Mouse (Mus musculus) hindbrain, embryonic 16.5 days (tissue): ENCODE results near the gene Rpl38. TPM values are rescaled to one million over a fixed set of nuclear protein-coding genes. Genes with fewer than 3 reads are reported as not detected.

Experiments used
- ATAC-seq: fragments of 200-750 bp; cut with Nextera tagmentation; 2 replicates; pipeline ENCODE4 v1.8.0; 2017; ENCODE audit warnings: moderate TSS enrichment, moderate library complexity
- H3K27ac ChIP-seq: fragments of 300-500 bp; sonication (generic); 2 replicates; pipeline ENCODE4 v1.5.1; 2014; ENCODE audit warnings: low read depth, mild to moderate bottlenecking, control low read depth, low read length, moderate library complexity
- H3K27me3 ChIP-seq: fragments of 300-500 bp; sonication (generic); replicated peaks from 2 replicates; pipeline ENCODE4 v1.6.1; 2014; ENCODE audit warnings: low read length; ENCODE audit not compliant: control insufficient read depth, insufficient read depth
- H3K36me3 ChIP-seq: fragments of 300-500 bp; sonication (generic); 2 replicates; pipeline ENCODE4 v1.6.1; 2014; ENCODE audit warnings: mild to moderate bottlenecking, low read length, moderate library complexity, mixed read lengths; ENCODE audit not compliant: control insufficient read depth, insufficient read depth
- H3K4me1 ChIP-seq: fragments of 300-500 bp; sonication (generic); 2 replicates; pipeline ENCODE4 v1.6.1; 2014; ENCODE audit warnings: low read depth, low read length; ENCODE audit not compliant: control insufficient read depth, insufficient read depth
- H3K4me2 ChIP-seq: fragments of 300-500 bp; sonication (generic); 2 replicates; pipeline ENCODE4 v1.6.1; 2014; ENCODE audit warnings: mild to moderate bottlenecking, low read length, control low read depth, moderate library complexity
- H3K4me3 ChIP-seq: fragments of 300-500 bp; sonication (generic); 2 replicates; pipeline ENCODE4 v1.5.1; 2014; ENCODE audit warnings: mild to moderate bottlenecking, low read length, control low read depth, moderate library complexity
- H3K9ac ChIP-seq: fragments of 300-500 bp; sonication (generic); 2 replicates; pipeline ENCODE4 v1.6.1; 2014; ENCODE audit warnings: low read depth, mild to moderate bottlenecking, control low read depth, low read length, moderate library complexity
- H3K9me3 ChIP-seq: fragments of 300-500 bp; sonication (generic); 2 replicates; pipeline ENCODE4 v1.6.1; 2014; ENCODE audit warnings: mild to moderate bottlenecking, low read length, moderate library complexity; ENCODE audit not compliant: control insufficient read depth
- WGBS: fragments of 180-500 bp; shearing (Covaris S2); extraction: QIAGEN DNeasy Blood & Tissue Kit; methylation state at CpG from one replicate; pipeline ENCODE4 v1.1.7; 2014; 5-methylcytosine and 5-hydroxymethylcytosine counted together
- polyA plus RNA-seq: library from polyadenylated mRNA; unstranded; fragments of >200 nt; fragmentation: Nextera tagmentation; extraction: Ambion mirVana; gene quantifications from 2 replicates; pipeline ENCODE4 v1.2.1, GENCODE M21; 2015

The Rpl38 gene
- polyA plus RNA-seq, 1 experiment from 2014 or later = 578 TPM

GRCm38 (mm10) chr11:114636727-114637505 lies 31.4 kb upstream of the Rpl38 start:
- Histone ChIP-seq H3K36me3 (no peaks in the 10 kb centered on the region), H3K9me3 (no peaks in the 10 kb centered on the region), H3K4me1 (peaks cover 18% of the 10 kb centered on the region), H3K27me3 (peaks cover 7% of the 10 kb centered on the region; the same call in 1 of the 2 replicates), H3K4me2 (peak overlapping the region; percentile 46), H3K27ac (no peak overlapping the region; the same call in 1 of the 2 replicates), H3K4me3 (no peak overlapping the region), H3K9ac (no peak overlapping the region)
- WGBS = 39% methylated on average over 35 of the region's 35 CpGs
- ATAC-seq = peak; percentile 43

DNA sequence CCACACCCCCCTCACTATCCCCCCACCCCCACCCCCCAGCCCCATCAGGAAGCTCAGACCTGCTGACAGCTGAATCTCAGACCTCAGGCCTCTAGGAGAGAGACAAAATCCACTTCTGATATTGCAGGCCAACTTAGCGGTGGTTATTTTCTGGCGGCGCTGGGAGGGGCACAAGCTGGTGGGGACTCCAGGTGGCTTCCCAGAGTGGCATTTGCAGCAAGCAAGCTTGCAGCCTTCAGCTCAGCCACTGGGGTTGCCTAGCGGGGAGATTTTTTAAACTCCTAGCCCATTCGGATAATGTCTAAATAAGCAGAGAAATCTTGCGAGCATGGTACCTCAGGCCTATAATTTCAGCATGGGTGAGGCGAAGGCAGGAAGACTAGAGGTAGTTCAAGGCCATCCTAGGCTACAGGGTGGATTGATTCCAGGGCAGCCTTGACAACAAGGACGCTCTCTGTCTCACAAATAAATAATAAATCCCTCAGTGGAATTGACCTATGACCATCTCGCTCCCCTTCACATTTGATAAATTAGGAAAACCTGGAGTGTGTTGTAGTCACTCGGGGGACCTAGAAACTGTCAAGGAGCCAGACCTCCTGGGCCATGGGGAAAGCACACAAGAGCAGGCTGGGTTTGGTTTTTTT lies 29.6 kb upstream of the Rpl38 start:
- WGBS = 64% methylated on average over 10 of the region's 10 CpGs
- no peak overlapping the region for H3K9ac ChIP-seq

DNA sequence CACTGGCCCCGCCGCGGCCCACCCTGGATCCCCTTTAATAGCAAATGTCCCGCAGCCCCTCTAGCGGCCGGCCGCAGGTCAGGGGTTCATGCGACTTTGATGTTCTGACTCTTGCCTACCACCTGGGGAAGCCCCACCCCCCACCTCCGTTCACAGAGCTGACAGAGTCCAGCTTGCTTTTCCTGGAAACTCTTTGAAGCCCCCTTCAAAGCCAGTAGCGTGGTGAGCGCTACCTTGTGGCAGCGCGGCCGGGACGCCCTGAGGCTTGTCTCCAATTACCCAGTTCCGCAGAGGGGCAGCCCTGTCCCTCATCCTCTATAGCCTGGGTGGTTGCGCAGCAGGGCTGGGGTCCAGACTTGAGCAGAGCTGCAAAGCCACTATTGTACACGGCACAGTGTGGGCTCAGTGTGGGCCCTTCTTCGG lies 28.6 kb upstream of the Rpl38 start:
- Histone ChIP-seq H3K4me2 (peak overlapping the region; percentile 20), H3K36me3 (no peaks in the 10 kb centered on the region), H3K9me3 (no peaks in the 10 kb centered on the region), H3K27me3 (peaks cover 7% of the 10 kb centered on the region; the same call in 1 of the 2 replicates), H3K4me3 (no peak overlapping the region), H3K4me1 (peaks cover 18% of the 10 kb centered on the region), H3K27ac (no peak overlapping the region), H3K9ac (no peak overlapping the region)
- ATAC-seq = no peak
- 5% methylated on average over 19 of the region's 19 CpGs for WGBS

More for the DNA sequence above, 29.6 kb upstream of the Rpl38 start:
- Histone ChIP-seq H3K4me3 (no peak overlapping the region), H3K9me3 (no peaks in the 10 kb centered on the region), H3K27me3 (peaks cover 7% of the 10 kb centered on the region; the same call in 1 of the 2 replicates), H3K4me1 (peaks cover 18% of the 10 kb centered on the region), H3K4me2 (no peak overlapping the region), H3K27ac (no peak overlapping the region), H3K36me3 (no peaks in the 10 kb centered on the region)
- ATAC-seq = no peak

DNA sequence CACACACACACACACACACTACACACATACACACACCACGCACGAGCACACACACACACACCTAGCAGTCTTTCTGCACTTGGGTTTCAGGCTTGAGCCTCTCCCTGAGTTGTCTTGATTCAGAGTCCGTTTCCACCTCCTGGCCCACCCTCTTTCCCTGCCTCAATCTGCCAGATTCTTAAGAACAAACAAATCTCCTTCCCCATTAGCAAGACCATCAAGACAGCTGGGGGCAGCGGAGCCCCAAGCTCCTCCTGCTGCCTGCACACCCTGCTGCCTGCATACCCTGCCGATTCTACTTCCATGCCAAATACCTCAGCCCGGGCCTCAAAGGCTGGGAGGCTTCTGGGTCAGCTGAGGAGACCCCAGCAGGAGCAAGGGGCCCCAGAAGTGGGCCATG lies 27.7 kb upstream of the Rpl38 start:
- H3K4me2 ChIP-seq = no peak overlapping the region
- peaks cover 18% of the 10 kb centered on the region for H3K4me1 ChIP-seq
- H3K9ac ChIP-seq = 0 out of 2 replicates have a peak overlapping the region, but pooled peaks have one; percentile 11
- H3K4me3 ChIP-seq = no peak overlapping the region
- no peak for ATAC-seq
- H3K36me3 ChIP-seq = no peaks in the 10 kb centered on the region
- no peaks in the 10 kb centered on the region for H3K9me3 ChIP-seq
- 39% methylated on average over 6 of the region's 6 CpGs for WGBS
- 0 out of 2 replicates have a peak overlapping the region, but pooled peaks have one; percentile 42 for H3K27ac ChIP-seq
- peaks cover 7% of the 10 kb centered on the region; the same call in 1 of the 2 replicates for H3K27me3 ChIP-seq

DNA sequence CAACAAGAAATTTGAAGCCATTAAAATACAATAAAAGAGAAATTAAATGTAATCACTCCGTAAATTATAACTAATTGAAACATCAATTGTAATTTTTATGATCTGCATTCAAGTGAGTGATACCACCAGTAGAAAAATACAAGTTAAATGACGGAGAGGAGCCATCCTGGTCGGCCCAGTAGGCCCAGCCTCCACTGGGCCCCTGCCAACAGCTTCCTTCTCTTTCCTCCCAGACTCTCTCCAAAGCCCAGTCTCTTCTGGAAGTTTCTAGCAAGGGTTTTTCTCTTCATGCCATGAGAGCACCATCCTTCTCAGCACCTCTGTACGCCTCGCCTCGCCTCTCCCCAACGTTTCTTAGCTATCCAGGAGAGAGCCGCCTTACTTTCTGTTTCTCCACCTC lies 27.2 kb upstream of the Rpl38 start:
- ATAC-seq = no peak
- Histone ChIP-seq H3K36me3 (no peaks in the 10 kb centered on the region), H3K4me1 (peaks cover 18% of the 10 kb centered on the region), H3K4me2 (no peak overlapping the region), H3K27ac (no peak overlapping the region), H3K27me3 (peaks cover 7% of the 10 kb centered on the region; the same call in 1 of the 2 replicates), H3K9ac (no peak overlapping the region), H3K4me3 (no peak overlapping the region), H3K9me3 (no peaks in the 10 kb centered on the region)
- 84% methylated on average over 8 of the region's 8 CpGs for WGBS

DNA sequence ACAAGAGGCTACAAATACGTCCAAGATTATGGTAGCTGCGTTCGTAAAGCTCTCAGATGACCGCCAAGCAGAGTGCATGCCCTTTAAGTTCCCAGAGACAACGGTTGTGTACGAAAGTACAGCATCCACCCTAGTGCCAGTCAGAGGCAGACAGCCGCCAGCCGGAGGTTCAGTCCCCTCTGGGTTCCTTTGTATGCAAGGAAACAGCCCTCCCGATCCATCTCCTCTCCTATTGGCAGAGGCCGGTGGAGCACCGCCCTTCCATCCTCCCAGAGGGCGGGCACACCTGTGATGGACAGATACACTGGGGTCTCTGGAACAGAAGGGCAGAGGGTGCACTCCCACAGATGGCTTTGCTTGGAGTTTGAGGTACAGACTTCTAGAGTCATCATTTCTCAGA lies 26.1 kb upstream of the Rpl38 start:
- WGBS = 52% methylated on average over 12 of the region's 12 CpGs
- Histone ChIP-seq H3K9me3 (no peaks in the 10 kb centered on the region), H3K9ac (no peak overlapping the region), H3K27me3 (peaks cover 7% of the 10 kb centered on the region; the same call in 1 of the 2 replicates), H3K4me2 (no peak overlapping the region), H3K36me3 (no peaks in the 10 kb centered on the region), H3K27ac (no peak overlapping the region), H3K4me1 (peaks cover 11% of the 10 kb centered on the region), H3K4me3 (no peak overlapping the region)
- 0 out of 2 replicates have a peak, but pooled peaks have one; percentile 37 for ATAC-seq

DNA sequence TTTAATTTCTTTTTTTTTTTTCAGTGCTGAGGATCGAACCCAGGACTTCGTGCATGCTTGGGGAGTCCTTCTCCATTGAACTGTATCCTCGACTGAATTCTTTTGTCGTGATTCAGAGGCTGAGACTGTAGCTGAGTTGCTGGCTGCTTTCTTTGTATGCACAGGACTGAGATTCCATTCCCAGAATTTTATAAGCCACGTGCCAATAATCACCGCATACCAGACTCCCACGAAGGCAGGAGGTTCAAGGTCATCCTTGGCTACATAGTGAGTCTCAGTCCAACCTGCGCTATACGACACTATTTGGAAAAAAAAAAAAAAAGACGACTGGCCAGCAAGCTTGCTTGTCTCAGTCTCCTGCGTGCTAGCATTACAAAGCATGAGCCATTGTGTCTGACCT lies 25.4 kb upstream of the Rpl38 start:
- no peak for ATAC-seq

DNA sequence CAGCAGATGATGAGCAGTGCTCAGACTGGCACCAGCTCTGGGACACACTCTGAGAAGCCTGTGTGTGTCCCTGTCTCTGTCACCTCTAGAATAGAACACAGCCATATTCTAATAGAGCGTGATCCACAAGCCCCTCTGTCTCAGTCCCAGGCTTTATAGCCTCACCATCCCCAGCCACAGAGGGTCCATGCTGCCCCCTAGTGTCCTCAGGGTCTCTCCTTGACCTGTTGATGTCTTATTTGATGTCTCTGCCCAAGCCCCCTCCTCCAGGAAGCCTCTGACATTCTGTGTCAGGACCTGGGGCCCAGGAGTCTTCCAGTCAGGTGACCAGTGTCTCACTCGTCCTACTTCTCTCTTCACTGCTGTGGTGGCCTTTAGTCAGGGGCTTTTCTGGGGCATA lies 24.2 kb upstream of the Rpl38 start:
- Histone ChIP-seq H3K4me3 (no peak overlapping the region), H3K4me1 (peaks cover 7% of the 10 kb centered on the region), H3K27me3 (peaks cover 7% of the 10 kb centered on the region; the same call in 1 of the 2 replicates), H3K27ac (no peak overlapping the region), H3K36me3 (no peaks in the 10 kb centered on the region), H3K4me2 (no peak overlapping the region), H3K9ac (no peak overlapping the region), H3K9me3 (no peaks in the 10 kb centered on the region)
- 60% methylated on average over 2 of the region's 2 CpGs for WGBS
- ATAC-seq = no peak

More for the DNA sequence above, 25.4 kb upstream of the Rpl38 start:
- Histone ChIP-seq H3K36me3 (no peaks in the 10 kb centered on the region), H3K9me3 (no peaks in the 10 kb centered on the region), H3K27ac (no peak overlapping the region), H3K4me1 (peaks cover 7% of the 10 kb centered on the region), H3K4me2 (no peak overlapping the region), H3K27me3 (peaks cover 7% of the 10 kb centered on the region; the same call in 1 of the 2 replicates), H3K4me3 (no peak overlapping the region), H3K9ac (no peak overlapping the region)
- WGBS = 76% methylated on average over 11 of the region's 11 CpGs

GRCm38 (mm10) chr11:114649510-114649909 lies 18.8 kb upstream of the Rpl38 start:
- Histone ChIP-seq H3K4me3 (no peak overlapping the region), H3K36me3 (no peaks in the 10 kb centered on the region), H3K27me3 (no peaks in the 10 kb centered on the region), H3K4me2 (no peak overlapping the region), H3K27ac (no peak overlapping the region), H3K4me1 (peaks cover 4% of the 10 kb centered on the region), H3K9ac (no peak overlapping the region), H3K9me3 (no peaks in the 10 kb centered on the region)
- ATAC-seq = no peak
- WGBS = 68% methylated on average over 4 of the region's 4 CpGs
